Mouse (Mus musculus) myocyte (in vitro differentiated cells): Measurements from ENCODE around the gene Psmf1.

ENCODE experiments used
- CEBPB ChIP-seq: IDR thresholded peaks from 2 replicates; pipeline ENCODE4 v1.6.1; 2011; ENCODE audit warnings: mild to moderate bottlenecking, moderate library complexity; ENCODE audit not compliant: poor library complexity, insufficient read depth, severe bottlenecking
- E2F4 ChIP-seq: IDR thresholded peaks from one replicate; pipeline ENCODE4 v1.6.1; 2011; ENCODE audit warnings: mild to moderate bottlenecking, control low read depth, moderate library complexity; ENCODE audit not compliant: insufficient read depth
- MAX ChIP-seq: IDR thresholded peaks from one replicate; pipeline ENCODE4 v1.6.1; 2011; ENCODE audit warnings: low read depth, mild to moderate bottlenecking, control low read depth
- MYOG ChIP-seq, 3 experiments: IDR thresholded peaks; one replicate each; pipeline ENCODE4 v1.6.1; 2011; ENCODE audit warnings: control low read depth in 2 of 3, low read depth in 2 of 3, mild to moderate bottlenecking in 2 of 3; ENCODE audit not compliant: insufficient read length in 2 of 3, control insufficient read depth in 1 of 3, insufficient read depth in 1 of 3
- POLR2A ChIP-seq: IDR thresholded peaks from one replicate; pipeline ENCODE4 v1.6.1; 2011; ENCODE audit warnings: low read depth, mild to moderate bottlenecking, control low read depth, moderate library complexity; ENCODE audit not compliant: insufficient read length
- POLR2AphosphoS2 ChIP-seq: IDR thresholded peaks from one replicate; pipeline ENCODE4 v1.6.1; 2011; ENCODE audit warnings: low read depth, control low read depth; ENCODE audit not compliant: insufficient read length
- REST ChIP-seq: IDR thresholded peaks from one replicate; pipeline ENCODE4 v1.6.1; 2011; ENCODE audit warnings: mild to moderate bottlenecking, control low read depth, moderate library complexity; ENCODE audit not compliant: insufficient read depth, insufficient read length
- TCF12 ChIP-seq: IDR thresholded peaks from one replicate; pipeline ENCODE4 v1.6.1; 2011; ENCODE audit warnings: mild to moderate bottlenecking, control low read depth; ENCODE audit not compliant: poor library complexity, insufficient read depth, severe bottlenecking
- USF1 ChIP-seq: IDR thresholded peaks from one replicate; pipeline ENCODE4 v1.6.1; 2011; ENCODE audit warnings: low read depth, mild to moderate bottlenecking, control low read depth, moderate library complexity

- TF ChIP-seq USF1: no peak
- TF ChIP-seq POLR2AphosphoS2: no peak
- TF ChIP-seq REST: no peak
- no peak for TF ChIP-seq MYOG (IDR thresholded peaks at IDR 0.05; ENCODE audit: control insufficient read depth in 1 of 3, insufficient read depth in 1 of 3, insufficient read length in 2 of 3, low read depth in 2 of 3)
- TF ChIP-seq POLR2A: no peak
- no peak for TF ChIP-seq TCF12
- TF ChIP-seq MAX: no peak
- no peak for TF ChIP-seq CEBPB
- no peak for TF ChIP-seq E2F4
Observed at GRCm38 (mm10) chr2:151790169-151790568, 46.2 kb upstream of the Psmf1 start.
